Mouse (Mus musculus) heart, postnatal 0 days (tissue): ENCODE measurements around the gene Ctnnd1. TPM values are rescaled to one million over a fixed set of nuclear protein-coding genes. Genes with fewer than 3 reads are reported as not detected.

Experiments used
- ATAC-seq: fragments of 200-750 bp; cut with Nextera tagmentation; 2 replicates; pipeline ENCODE4 v1.8.0; 2017; ENCODE audit warnings: low read depth, moderate number of reproducible peaks, moderate library complexity; ENCODE audit not compliant: insufficient read depth
- DNase-seq: peaks from one replicate; pipeline ENCODE4 v3.0.0-alpha.2; 2016; ENCODE audit warnings: low spot score
- H3K27ac ChIP-seq: fragments of 300-500 bp; sonication (generic); 2 replicates; pipeline ENCODE4 v1.5.1; 2014; ENCODE audit warnings: low read depth, mild to moderate bottlenecking
- H3K27me3 ChIP-seq: fragments of 300-500 bp; sonication (generic); 2 replicates; pipeline ENCODE4 v1.6.1; 2014; ENCODE audit warnings: low read length, mixed read lengths; ENCODE audit not compliant: control insufficient read depth, insufficient read depth
- H3K36me3 ChIP-seq: fragments of 300-500 bp; sonication (generic); replicated peaks from 2 replicates; pipeline ENCODE4 v1.6.1; 2014; ENCODE audit warnings: low read length, mixed read lengths; ENCODE audit not compliant: control insufficient read depth, insufficient read depth
- H3K4me1 ChIP-seq: fragments of 300-500 bp; sonication (generic); 2 replicates; pipeline ENCODE4 v1.6.1; 2014; ENCODE audit warnings: antibody characterized with exemption; ENCODE audit not compliant: control insufficient read depth, insufficient read depth
- H3K4me2 ChIP-seq: fragments of 300-500 bp; sonication (generic); 2 replicates; pipeline ENCODE4 v1.6.1; 2014; ENCODE audit warnings: low read depth, mild to moderate bottlenecking, low read length, moderate library complexity
- H3K4me3 ChIP-seq: fragments of 300-500 bp; sonication (generic); 2 replicates; pipeline ENCODE4 v1.5.1; 2014; ENCODE audit warnings: low read depth, low read length
- H3K9ac ChIP-seq: fragments of 300-500 bp; sonication (generic); replicated peaks from 2 replicates; pipeline ENCODE4 v1.6.1; 2014; ENCODE audit warnings: low read depth, low read length, mixed read lengths
- H3K9me3 ChIP-seq: fragments of 300-500 bp; sonication (generic); replicated peaks from 2 replicates; pipeline ENCODE4 v1.6.1; 2016; ENCODE audit warnings: low read length; ENCODE audit not compliant: control insufficient read depth
- CTCF ChIP-seq: IDR thresholded peaks from 2 replicates; pipeline ENCODE4 v1.5.1; 2016; ENCODE audit warnings: antibody characterized with exemption, control low read depth, low read depth
- EP300 ChIP-seq: IDR thresholded peaks from 2 replicates; pipeline ENCODE4 v1.6.1; 2016; ENCODE audit warnings: antibody characterized with exemption, low read depth
- WGBS: fragments of 180-500 bp; shearing (Covaris S2); extraction: QIAGEN DNeasy Blood & Tissue Kit; methylation state at CpG from one replicate; pipeline ENCODE4 v1.1.7; 2014; 5-methylcytosine and 5-hydroxymethylcytosine counted together
- polyA plus RNA-seq: library from polyadenylated mRNA; unstranded; fragments of >200 nt; fragmentation: Nextera tagmentation; extraction: Ambion mirVana; gene quantifications from 2 replicates; pipeline ENCODE4 v1.2.1, GENCODE M21; 2015
- total RNA-seq: library from RNA; depleted of rRNA; stranded (reverse); fragments of >200 nt; gene quantifications from 2 replicates; pipeline ENCODE4 v1.2.3, GENCODE M21; 2014; ENCODE audit warnings: low replicate concordance

Ctnnd1 gene
- total and polyA plus RNA-seq, 2 experiments from 2014 or later = 29.8 to 121 TPM

DNA sequence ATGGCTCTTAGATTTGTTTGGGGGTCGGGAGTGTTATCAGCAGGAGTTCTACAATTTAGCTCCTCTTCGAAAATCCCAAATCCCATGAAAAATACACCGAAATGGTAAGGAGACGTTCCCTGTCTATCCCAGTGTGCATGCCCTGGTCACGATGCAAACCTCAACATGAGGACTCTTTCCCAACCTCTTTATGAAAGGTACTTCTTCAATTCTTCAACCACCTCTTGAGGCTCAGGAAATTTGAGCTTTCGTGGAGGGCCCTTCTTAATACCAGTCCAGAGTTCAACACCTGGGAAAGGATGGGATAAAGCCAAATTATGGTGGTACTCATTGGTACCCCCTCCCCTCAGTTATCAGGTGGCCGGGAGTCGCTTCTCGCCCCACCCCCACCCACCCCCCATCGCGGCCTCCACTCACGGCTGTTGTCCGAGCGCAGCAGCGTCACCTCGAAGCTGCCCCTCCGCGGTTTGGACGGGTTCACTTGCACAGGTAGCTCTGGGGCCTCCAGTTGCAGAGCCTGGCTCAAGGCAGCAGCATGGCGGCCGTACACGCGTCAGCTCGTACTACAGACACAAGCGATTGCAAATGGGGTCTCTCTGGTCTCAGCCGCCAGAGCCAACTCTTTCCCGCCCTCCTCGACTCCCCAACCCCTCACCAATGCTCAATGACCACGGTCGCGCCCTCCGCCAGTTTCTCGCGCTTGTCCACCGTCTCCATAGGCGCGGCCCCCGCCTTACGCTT lies 19.4 kb upstream of the Ctnnd1 start:
- no peaks in the 10 kb centered on the region for H3K27me3 ChIP-seq
- no peak for TF ChIP-seq EP300
- no peak for TF ChIP-seq CTCF
- no peak for DNase-seq

DNA sequence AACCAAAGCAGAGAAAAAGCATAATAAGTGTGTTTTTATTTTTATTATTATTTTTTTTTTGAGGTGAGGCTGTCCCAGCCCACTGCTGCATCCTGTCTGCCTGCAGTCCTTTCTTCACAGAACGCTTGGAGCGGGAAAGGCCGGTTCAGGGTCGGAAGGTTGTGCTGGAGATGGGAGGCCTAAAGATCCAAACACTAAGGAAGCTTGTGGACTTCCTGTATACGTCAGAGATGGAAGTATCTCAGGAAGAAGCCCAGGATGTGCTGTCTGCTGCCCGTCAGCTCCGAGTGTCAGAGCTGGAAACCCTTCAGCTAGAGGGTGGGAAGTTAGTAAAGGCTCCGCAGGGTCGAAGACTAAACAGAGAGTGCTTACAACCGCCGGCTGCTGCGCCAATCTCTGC lies 15.5 kb upstream of the Ctnnd1 start:
- H3K36me3 ChIP-seq = no peaks in the 10 kb centered on the region; the same call in 1 of the 2 replicates
- H3K4me3 ChIP-seq = no peak overlapping the region
- H3K4me1 ChIP-seq = peaks cover 9% of the 10 kb centered on the region; the same call in 1 of the 2 replicates
- 40% methylated on average over 12 of the region's 12 CpGs for WGBS
- no peak overlapping the region for H3K4me2 ChIP-seq
- no peaks in the 10 kb centered on the region for H3K27me3 ChIP-seq
- no peak overlapping the region for H3K9ac ChIP-seq
- no peaks in the 10 kb centered on the region for H3K9me3 ChIP-seq
- peak overlapping the region; percentile 70 for H3K27ac ChIP-seq
- ATAC-seq (no peak), DNase-seq (no peak)
- no peak for TF ChIP-seq EP300
- TF ChIP-seq CTCF = no peak

More for the DNA sequence above, 19.4 kb upstream of the Ctnnd1 start:
- peak; percentile 57 for ATAC-seq
- peak overlapping the region; percentile 93 for H3K4me3 ChIP-seq
- no peaks in the 10 kb centered on the region for H3K9me3 ChIP-seq
- 3% methylated on average over 38 of the region's 39 CpGs for WGBS
- peak overlapping the region; percentile 78 for H3K4me2 ChIP-seq
- peaks cover 25% of the 10 kb centered on the region for H3K36me3 ChIP-seq
- peaks cover 11% of the 10 kb centered on the region; the same call in 1 of the 2 replicates for H3K4me1 ChIP-seq
- H3K27ac ChIP-seq = peak overlapping the region; percentile 80
- H3K9ac ChIP-seq = peak overlapping the region; percentile 84

DNA sequence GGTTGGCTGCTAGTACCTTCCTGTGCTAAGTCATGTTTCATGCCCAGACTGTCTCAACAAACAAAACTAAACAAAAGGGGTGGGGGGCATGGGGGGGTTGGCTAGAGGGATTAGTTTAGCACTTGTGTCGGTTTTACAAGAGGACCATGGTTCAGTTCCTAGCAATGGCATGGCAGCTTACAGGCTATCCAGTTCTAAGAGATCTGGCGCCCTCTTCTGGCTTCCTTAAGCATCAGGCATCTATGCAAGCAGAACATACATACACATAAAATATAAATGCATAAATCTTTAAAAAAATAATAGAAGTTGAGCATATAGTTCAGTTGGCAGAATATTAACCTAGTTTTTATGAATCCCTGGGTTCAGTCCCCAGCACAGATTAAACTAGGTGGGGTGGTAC lies 12.3 kb upstream of the Ctnnd1 start:
- no peaks in the 10 kb centered on the region for H3K27me3 ChIP-seq
- no peak overlapping the region for H3K4me2 ChIP-seq
- WGBS = 35% methylated on average over 2 of the region's 2 CpGs
- ATAC-seq (no peak), DNase-seq (no peak)
- no peaks in the 10 kb centered on the region for H3K4me1 ChIP-seq
- H3K36me3 ChIP-seq = no peaks in the 10 kb centered on the region
- no peak overlapping the region for H3K9ac ChIP-seq
- TF ChIP-seq CTCF (peak; percentile 44), EP300 (no peak)
- H3K9me3 ChIP-seq = no peaks in the 10 kb centered on the region
- no peak overlapping the region for H3K4me3 ChIP-seq
- no peak overlapping the region for H3K27ac ChIP-seq

DNA sequence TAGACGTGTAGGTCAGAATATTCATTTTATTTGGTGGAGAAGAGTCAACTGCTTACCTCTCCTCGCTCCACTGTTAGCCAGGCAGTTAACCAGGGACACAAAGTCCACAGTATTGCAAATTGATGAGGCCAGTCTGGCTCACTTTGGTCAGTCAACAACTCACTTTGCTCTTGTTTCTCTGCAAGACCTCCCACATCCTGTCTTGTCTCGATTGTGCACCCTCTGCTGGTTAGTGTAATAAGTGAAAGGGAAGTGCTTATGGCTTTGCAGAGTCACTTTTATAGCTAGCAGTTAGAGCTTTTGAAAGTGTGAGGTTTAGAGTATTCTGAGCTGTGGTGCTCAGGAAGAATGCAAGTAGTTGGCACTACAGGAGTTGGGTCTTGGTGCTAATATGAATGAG lies 9.7 kb upstream of the Ctnnd1 start:
- Histone ChIP-seq H3K4me2 (no peak overlapping the region), H3K36me3 (no peaks in the 10 kb centered on the region), H3K9ac (no peak overlapping the region), H3K27ac (no peak overlapping the region), H3K4me1 (no peaks in the 10 kb centered on the region), H3K9me3 (no peaks in the 10 kb centered on the region), H3K27me3 (no peaks in the 10 kb centered on the region), H3K4me3 (no peak overlapping the region)
- 53% methylated on average over 3 of the region's 3 CpGs for WGBS
- TF ChIP-seq EP300 = no peak
- TF ChIP-seq CTCF = peak; percentile 76
- ATAC-seq (no peak), DNase-seq (peak; percentile 65)

DNA sequence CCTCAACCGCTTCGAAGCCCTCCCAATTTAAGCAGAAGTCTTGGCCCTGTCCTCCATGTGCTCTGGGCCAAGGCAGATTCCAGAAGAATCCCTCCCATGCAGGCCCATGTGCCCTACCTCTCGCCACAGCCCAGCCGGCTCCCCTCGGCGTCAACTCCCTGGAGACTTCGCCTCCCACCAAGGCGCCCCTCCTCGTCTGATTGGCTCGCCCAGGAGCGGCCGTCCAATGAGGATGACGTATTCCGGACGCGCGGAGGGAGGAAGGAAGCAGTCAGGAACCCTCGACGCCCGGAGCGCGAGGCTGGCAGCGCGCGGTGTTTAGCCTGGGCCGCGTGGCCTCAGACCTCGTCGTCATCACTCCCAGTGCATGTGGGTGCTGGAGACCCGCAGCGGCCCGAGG lies 8.2 kb upstream of the Ctnnd1 start, which contains the start of gene Btbd18:
Btbd18 (plus strand) TSS at position 274 of the 400 bp plus-strand sequence.
- DNase-seq (no peak), ATAC-seq (no peak)
- Histone ChIP-seq H3K4me1 (no peaks in the 10 kb centered on the region), H3K36me3 (no peaks in the 10 kb centered on the region), H3K4me2 (no peak within 1 kb of the TSS), H3K4me3 (no peak within 1 kb of the TSS), H3K27ac (no peak within 1 kb of the TSS), H3K9me3 (no peaks in the 10 kb centered on the region), H3K27me3 (no peaks in the 10 kb centered on the region), H3K9ac (no peak within 1 kb of the TSS)
- TF ChIP-seq EP300 (no peak), CTCF (no peak)
- 92% methylated on average over 32 of the region's 32 CpGs for WGBS

DNA sequence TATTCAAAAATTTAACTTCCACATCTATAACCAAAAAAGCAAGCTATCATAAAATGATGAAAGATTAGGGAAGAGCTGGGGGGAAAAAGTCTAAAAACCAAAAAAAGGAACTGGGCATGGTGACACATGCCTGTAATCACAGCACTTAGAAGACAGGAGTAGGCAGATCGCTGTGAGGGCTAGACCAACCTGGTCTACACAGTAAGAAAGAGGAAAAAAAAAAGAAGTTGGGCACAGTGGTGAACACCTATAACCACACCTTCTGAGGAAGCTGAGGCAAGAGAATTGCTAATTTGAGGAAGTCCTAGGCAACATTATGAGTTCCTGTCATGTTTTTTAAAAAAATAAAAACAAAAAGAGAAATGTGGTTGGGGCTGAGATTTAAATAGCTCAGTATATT lies 5.3 kb upstream of the Ctnnd1 start:
- H3K4me2 ChIP-seq = no peak overlapping the region
- H3K27ac ChIP-seq = no peak overlapping the region
- no peak overlapping the region for H3K4me3 ChIP-seq
- no peaks in the 10 kb centered on the region for H3K36me3 ChIP-seq
- no peak for ATAC-seq
- H3K9me3 ChIP-seq = no peaks in the 10 kb centered on the region
- no peaks in the 10 kb centered on the region for H3K4me1 ChIP-seq
- WGBS = 50% methylated on average over 1 of the region's 1 CpGs
- no peak overlapping the region for H3K9ac ChIP-seq
- H3K27me3 ChIP-seq = no peaks in the 10 kb centered on the region
- TF ChIP-seq CTCF (no peak), EP300 (no peak)
- no peak for DNase-seq
